Mouse (Mus musculus) megakaryocyte progenitor cell, adult 5-6 weeks (primary cell): Measurements from ENCODE around the gene Itgb6. TPM values are rescaled to one million over a fixed set of nuclear protein-coding genes. Genes with fewer than 3 reads are reported as not detected.

ENCODE experiments used
- ATAC-seq: replicated peaks from 2 replicates; pipeline ENCODE4 v1.8.0; 2016; ENCODE audit warnings: mild to moderate bottlenecking, moderate TSS enrichment, inconsistent platforms; ENCODE audit not compliant: poor library complexity
- total RNA-seq, 2 experiments: library from RNA; stranded (forward) in 1 of 2; stranded (reverse) in 1 of 2; fragments of 157-497, 149-512 nt in 1 of 2; fragments of 200-1000 nt in 1 of 2; gene quantifications; 2 replicates each; pipeline versions ENCODE4 v1.2.3 to v1.2.4; 2015 to 2017

Itgb6 gene
- total RNA-seq, 2 experiments from 2014 or later: 0.12 TPM; not detected in 1

DNA sequence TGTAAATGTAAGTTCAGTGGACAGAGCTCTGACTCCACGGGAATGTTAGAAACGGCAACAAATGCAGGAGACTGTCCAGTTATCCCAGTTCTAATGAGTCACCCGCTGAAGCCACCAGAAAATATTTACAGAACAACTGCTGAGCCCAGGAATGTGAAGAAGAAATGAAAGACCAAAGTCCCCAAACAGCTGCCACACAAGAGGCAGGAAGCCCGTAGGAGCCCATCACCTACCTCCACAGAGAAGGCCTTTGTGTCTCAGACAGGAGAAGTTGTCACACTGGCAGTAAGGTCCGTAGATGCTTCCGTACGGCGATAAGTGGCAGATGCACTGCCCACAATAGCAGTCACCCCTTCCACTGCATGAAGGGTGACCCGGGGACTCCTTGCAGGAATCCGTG is 94.9 kb downstream of the Itgb6 start:
- ATAC-seq: no peak

- peak; percentile 66 for ATAC-seq
These were observed 96.7 kb downstream of the Itgb6 start for GRCm38 (mm10) chr2:60625766-60626165.

DNA sequence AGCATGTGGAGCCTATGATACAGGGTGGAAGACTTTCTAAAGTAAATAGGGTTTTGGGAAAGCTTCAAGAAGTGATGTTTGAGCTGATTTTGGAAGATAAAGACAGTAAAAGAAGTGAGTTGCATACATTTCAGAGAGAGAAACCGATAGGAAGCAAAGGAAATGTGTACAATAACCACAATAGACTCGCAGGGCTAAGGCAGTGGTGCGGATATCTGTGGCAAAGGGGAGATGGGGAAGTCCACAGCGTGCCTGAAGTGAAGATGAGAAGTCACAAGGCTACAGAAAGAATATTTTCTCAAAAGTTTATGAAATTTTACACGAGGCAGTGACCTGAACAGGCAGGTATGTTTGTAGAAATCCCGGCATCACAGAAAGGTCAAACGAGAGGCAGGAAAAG is 100.3 kb downstream of the Itgb6 start:
- peak; percentile 81 for ATAC-seq

DNA sequence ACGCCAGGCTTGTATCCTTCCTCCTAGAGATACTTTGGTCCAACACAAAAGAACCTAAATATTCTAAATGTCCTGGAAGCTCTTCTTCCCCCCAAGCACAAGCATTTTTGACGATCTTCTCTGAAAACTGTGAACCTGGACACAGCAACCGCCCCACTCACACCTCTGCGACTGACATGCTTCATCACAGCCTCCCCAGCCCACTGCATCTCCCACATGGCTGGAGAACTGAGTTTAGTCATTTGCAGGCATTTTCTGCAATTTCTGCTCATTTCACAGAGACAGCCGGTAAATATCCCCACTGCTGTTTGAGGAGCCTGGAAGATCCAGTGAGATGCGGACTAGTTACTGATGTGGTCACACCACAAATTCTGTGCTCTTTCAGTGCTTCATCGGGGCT is 107.7 kb downstream of the Itgb6 start:
- no peak for ATAC-seq

- no peak for ATAC-seq
These were observed 108.6 kb downstream of the Itgb6 start for GRCm38 (mm10) chr2:60613857-60614228.

- no peak for ATAC-seq
These were observed 109.3 kb downstream of the Itgb6 start for GRCm38 (mm10) chr2:60612906-60613856.

DNA sequence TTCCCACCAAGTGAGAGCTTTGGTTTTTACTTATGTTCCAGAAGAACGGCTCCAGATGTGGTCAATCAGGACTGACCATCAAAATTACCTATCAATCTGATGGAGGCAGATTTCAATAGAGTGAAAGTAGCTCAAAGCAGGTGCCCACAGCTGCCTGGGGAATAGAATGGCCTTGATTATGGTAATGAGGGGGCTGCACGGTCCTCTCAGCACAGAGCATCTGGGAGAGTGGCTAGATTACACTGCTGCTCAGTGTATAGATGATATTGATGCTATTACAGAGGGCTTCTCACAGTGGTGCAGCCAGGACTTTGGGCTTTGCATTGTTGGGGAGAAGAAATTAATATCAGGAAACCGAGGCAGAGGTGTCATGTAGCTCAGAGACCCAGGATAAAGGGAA is 110.8 kb downstream of the Itgb6 start:
- no peak for ATAC-seq

DNA sequence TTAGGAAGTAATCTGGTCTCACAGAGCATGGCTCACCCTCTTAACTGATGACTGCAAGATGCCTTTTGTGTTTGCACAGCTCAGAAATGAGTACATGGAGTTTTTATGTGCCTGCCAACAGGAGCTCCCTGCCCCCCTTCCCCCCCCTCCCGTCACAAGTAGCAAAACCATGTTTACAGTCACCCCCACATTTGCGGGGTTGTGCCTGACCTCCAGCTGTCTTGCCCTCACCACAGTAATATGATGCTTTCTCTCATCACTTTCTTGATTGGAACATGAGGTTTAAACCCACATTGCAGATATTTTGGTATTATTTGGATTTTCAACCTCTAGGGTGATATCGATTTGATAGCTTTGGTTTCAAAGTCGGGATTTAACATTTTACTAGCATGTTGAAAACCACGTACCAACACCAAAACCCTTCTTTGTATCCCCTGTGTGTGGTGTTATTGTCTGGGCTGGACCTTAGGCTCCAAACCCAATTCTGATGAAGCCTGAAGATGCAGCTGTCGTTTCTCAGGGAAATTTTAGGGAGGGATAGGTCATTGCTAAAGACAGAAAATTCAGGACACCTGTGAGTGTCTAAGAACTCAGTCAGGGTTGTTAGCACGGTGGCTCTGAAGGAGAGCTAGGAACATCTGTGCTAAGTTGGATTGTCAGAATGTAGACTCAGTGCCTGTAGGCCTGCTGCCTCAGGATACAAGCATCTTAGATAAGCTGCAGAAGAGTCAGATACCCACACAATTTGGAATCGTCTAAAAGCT is 112.8 kb downstream of the Itgb6 start:
- ATAC-seq: no peak

DNA sequence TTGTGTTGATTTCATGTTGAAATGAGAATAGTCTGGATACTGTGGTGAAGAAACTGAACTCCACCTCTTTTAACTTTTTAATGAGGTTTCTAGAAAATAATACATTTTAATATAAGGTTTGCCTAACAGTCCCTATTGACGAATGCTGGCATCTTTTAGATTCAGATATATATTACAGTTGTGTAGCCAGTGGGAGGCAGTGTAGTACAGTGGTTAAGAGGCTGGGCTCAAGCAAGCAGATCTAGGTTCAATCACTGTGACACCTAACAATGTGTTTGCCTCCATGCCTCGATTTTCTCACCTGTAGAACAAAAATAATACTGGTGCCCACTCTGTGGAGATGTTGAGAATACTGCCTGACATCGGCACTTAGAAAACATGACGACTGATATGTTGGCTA is 114.5 kb downstream of the Itgb6 start:
- ATAC-seq: no peak

DNA sequence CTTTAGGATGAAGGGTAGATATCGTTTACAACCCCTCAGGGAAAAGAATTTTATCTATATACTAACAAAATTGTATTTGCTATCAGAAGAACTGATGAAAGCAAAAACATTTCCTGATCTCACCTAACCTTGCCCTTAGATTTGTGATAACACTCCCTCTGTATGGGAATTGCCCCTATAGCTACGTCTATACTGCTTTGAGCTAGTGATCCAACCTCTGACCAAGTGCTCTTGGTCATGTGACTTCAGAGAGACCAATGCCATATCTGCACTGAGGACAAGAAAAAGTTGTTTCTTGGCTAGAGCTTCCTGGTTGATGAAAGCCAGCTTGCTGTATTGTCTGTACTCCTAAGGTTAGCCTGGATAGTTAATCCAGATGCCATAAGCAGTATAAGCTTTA is 121.1 kb downstream of the Itgb6 start:
- no peak for ATAC-seq

GRCm38 (mm10) chr2:60600863-60601262 is 121.6 kb downstream of the Itgb6 start:
- no peak for ATAC-seq

GRCm38 (mm10) chr2:60583416-60583815 is 139.0 kb downstream of the Itgb6 start:
- no peak for ATAC-seq

DNA sequence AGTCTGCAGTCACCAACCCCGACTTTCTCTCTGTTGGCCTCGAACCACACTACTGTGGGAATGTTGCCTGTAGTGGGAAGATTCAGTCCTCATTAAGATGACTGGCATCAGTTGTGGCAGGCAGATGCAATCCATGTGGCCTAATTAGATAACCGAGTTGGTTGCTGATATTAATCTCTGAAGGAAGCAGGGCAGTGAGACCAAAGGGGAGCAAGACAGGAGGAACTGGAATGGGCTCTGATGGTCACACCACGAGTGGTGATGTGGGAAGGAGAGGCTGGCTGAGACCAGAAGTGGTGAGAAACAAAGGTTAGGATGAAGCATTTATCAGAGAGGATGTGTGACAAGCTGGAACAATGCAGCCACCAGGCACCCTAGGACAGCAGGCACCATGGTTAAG is 167.9 kb downstream of the Itgb6 start:
- no peak for ATAC-seq

DNA sequence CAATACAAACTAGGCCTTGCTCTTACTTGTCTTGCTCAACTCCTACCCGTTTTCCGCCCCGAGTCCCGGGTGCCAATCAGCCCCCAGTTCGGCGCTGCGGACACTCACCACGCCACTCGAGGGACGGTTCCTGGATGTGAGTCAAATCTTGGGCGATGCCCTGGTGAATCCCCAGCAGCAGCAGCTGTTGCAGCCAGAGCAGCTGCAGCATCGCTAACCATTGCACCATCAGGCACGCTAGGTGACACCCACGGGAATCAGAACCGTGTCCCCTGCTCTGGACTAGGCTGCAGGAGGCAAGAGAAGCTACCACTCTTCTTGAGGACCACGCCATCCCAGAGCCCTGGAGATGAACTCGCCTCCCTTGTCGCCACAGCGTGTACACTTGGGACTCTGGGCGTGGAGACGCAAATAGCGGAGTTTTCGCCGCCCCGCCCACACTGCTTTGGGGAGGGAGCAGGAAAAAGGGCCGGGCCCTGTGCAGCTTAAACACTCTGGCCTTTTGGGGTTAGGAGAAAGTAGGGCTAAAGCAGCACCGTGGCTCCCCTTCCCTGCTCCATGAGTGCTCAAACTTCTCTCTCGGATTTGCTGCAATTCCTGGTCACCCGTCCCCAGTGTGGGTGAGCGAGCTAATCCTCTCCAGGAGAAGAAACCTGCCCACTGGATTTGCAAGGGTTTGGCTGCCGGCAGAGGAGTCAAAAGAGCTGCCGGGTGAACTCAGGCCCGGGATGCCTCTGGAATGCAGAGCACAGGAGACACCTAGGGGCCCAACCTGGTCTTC is 169.4 kb downstream of the Itgb6 start, which contains the start of gene Pla2r1:
Gene Pla2r1 (minus strand): TSS at position 407 of the 781 bp plus-strand sequence.
- peak; percentile 87 for ATAC-seq

- ATAC-seq: no peak
These were observed 170.1 kb downstream of the Itgb6 start for GRCm38 (mm10) chr2:60552177-60552901.

DNA sequence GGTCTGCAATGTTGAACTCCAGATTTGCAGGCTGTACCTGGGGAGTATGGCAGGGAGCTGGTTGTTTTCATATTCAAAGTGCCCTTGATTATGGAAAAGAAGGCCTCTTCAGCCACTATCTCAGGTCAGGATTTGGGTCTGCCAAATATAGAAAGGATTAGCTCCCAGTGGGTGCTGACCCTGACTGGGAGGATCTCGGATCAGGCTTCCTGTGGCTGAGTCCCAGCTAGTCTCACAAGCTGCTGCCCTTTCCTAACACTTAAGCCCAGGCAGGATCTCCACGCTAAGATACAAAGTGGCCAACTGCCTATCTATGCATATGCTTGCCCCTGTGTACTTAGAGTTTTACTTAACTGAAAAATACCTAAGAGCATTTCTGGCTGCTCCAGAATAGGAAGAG is 170.8 kb downstream of the Itgb6 start:
- ATAC-seq: no peak

- ATAC-seq: no peak
These were observed 171.9 kb downstream of the Itgb6 start for GRCm38 (mm10) chr2:60550521-60550920.

GRCm38 (mm10) chr2:60549851-60550250 is 172.6 kb downstream of the Itgb6 start:
- no peak for ATAC-seq
